Mouse (Mus musculus): Measurements from ENCODE around the gene Gmeb1. TPM values are rescaled to one million over a fixed set of nuclear protein-coding genes. Genes with fewer than 3 reads are reported as not detected.

The Gmeb1 gene
- total RNA-seq, 4 experiments from 2014 or later, result 8.6 to 11.5 (median 9.1) TPM

DNA sequence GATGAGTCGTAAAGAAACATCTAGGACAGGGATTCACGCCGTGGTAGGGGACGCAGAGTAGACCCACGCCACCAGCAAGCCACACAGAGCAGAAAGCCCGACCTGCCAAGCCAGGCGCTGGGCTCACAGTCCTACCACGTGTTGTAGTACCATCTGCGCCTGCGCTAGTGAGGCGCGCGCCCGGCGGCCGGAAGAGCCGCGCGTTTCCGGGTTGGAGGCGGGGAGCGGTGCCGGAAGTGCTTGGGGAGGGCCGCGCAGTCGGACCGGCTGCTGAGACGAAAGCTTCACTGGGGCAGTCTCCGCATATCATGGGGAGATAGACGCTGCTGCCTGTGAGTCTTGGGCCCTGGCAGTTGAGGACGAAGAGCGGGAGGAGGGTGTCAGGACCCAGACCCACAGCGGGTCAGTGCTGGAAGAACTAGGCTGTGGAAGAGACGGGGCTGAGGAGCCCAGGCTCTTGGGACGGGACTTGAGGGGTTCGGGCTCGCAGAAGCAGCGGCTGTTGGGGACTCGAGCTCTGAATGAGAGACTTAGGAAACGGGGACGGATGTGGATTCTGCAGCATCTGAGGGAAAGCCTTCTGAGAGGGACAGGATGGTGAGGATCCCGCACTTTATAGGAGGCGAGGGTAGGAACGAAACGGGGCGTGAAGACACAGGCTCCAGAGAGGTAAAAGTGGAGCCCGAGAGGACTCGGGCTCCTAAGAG, 12.9 kb upstream of the Gmeb1 start, which contains the start of gene Taf12:
Gene Taf12 (plus strand): TSS at position 220 of the 707 bp plus-strand sequence.
- DNase-seq (ENCODE audit: low spot score), result peak; percentile 91

- no peak for DNase-seq (ENCODE audit: low spot score)
Observed at GRCm38 (mm10) chr4:132273166-132273565, 11.8 kb upstream of the Gmeb1 start.

GRCm38 (mm10) chr4:132269740-132270560, 8.5 kb upstream of the Gmeb1 start:
- DNase-seq (ENCODE audit: low spot score), result peak; percentile 89

DNA sequence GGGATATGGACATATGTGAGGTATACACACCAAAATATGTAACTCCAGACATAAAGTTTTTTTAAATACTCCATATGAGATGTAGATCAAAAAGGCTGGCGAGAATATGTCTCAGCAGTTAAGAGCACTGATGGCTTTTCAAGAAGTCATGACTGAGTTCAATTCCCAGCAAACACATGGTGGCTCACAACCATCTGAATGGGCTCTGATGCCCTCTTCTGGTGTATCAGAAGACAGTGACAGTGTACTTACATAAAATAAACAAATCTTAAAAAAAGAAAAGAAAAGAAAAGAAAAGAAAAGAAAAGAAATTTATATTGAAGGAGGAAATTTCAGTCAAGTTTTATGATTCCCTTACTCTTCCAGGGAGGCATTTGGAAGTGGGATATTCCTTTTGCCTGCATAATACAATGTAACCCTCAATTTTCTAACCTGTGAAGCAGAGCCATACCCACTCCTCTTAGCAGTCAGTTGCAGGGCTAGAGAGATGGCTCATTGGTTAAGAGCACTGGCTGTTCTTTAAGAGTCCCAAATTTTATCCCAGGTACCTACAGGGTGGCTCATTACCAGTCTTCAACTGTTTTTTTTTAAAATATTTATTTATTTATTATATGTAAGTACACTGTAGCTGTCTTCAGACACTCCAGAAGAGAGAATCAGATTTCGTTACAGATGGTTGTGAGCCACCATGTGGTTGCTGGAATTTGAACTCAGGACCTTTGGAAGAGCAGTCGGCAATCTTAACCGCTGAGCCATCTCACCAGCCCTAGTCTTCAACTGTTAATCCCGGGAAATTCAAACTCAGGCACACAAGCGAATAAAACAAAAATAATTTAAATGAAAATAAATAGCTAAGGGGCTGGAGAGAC, 7.7 kb upstream of the Gmeb1 start:
- DNase-seq (ENCODE audit: low spot score), result no peak

DNA sequence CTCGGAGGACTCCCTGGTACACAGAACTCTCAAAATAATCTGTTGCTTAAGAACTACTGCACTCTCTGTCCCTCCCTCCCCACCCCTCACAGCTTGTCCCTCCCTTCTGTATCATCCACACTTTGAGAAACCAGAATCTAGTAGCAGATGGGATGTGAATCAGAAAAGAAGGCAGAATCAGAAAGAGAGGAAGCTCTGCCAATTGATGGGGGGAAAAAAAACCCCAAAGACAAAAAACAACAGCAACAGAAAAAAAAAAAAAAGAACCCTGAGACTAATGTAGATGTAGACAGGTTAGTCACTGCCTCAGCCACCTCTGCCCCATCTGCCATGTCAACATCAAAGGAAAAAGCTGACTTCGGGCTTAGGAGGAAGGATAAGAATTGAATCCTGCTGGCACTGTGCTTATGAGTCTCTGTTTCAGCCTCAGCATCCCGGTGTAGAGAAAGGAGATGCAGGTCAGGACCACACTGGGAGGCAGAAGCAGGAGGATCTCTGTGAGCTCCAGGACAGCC, 5.5 kb upstream of the Gmeb1 start:
- no peak for DNase-seq (ENCODE audit: low spot score)

GRCm38 (mm10) chr4:132263313-132263712, 1.9 kb upstream of the Gmeb1 start:
- no peak for DNase-seq (ENCODE audit: low spot score)

DNA sequence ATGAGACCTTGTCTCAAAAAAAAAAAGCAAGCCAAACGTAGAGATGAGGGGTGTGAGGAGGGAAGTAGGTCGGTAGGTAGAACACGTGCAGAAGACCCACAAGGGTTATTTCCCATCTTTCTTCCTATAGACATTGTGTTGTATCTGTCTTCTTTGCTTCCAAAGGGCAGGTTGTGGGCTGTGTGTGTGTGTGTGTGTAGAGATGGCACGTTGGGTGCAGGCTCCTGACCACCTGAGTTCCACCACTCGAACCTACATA, 885 bp upstream of the Gmeb1 start:
- DNase-seq (ENCODE audit: low spot score), result no peak

GRCm38 (mm10) chr4:132260404-132261379, 710 bp downstream of the Gmeb1 start:
- DNase-seq (ENCODE audit: low spot score), result peak; percentile 25

DNA sequence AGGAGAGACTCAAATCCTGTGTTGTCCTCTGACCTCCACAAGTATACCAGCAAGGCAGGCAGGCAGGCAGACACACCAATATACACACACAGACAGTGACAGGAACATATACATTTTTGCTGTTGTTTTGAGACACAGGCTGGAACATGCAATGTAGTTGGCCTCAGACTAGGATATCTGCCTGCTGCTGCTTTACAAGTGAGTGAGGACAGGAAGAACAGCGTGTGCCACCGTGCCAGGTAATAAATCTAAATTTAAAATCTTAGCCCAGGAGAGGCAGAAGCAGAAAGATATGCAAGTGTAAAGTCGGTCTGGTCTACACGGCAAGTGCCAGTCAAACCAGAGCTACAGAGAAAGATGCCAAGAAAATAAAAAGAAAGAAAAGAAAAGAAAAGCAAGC, 2.2 kb downstream of the Gmeb1 start:
- DNase-seq (ENCODE audit: low spot score), result peak; percentile 14

DNA sequence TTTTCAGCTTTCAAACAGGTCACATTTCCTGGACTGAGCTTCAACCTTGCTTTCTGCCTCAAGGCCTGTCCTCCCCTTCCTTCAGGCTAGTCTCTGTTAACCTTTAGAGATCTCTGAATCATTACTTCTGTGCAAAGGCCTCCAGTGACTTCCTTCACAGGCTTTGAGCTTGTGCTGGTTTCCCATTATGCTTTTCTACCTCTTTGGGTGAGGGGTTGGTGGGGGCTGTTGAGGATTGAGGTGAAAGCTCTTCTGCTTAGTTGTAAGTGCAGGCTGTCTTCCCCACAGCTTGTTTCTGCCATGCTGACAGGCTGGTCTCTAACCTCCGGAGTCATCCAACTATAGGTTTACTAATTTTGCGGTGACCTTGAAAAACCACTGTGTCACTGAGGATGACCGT, 5.0 kb downstream of the Gmeb1 start:
- no peak for DNase-seq (ENCODE audit: low spot score)

DNA sequence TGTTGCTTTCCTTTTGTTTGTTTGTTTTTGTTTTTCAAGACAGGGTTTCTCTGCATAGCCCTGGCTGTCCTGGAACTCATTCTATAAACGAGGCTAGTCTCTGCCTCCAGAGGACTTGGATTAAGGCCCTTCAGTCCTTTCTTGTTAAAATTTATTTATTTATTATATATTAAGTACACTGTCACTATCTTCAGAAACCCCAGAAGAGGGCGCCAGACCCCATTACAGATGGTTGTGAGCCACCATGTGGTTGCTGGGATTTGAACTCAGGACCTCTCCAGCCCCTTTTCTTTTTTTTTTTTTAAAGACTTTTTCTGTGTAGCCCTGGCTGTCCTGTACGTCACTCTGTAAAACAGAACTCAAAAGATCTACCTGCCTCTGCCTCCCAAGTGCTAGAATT, 6.4 kb downstream of the Gmeb1 start:
- DNase-seq (ENCODE audit: low spot score), result no peak

DNA sequence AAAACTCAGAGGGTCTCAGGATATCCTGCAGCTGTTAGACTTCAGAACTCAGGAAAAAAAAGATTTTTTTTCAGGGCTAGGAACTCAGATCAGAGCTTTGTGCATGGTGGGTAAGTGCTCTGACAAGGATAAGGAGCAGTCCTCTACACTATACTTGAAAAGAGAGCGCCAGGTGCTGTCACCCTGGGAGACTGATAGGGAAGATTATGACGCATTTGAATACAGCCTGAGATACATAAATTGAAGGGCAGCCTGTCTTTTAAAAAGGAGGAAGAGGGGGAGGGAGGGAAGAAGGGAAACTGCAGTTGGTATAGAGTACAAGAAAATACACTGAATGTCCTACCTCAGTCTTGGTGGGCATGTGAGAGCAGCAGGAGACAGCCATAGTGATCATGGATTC, 7.8 kb downstream of the Gmeb1 start:
- no peak for DNase-seq (ENCODE audit: low spot score)

GRCm38 (mm10) chr4:132253128-132253527, 8.3 kb downstream of the Gmeb1 start:
- DNase-seq (ENCODE audit: low spot score), result no peak

DNA sequence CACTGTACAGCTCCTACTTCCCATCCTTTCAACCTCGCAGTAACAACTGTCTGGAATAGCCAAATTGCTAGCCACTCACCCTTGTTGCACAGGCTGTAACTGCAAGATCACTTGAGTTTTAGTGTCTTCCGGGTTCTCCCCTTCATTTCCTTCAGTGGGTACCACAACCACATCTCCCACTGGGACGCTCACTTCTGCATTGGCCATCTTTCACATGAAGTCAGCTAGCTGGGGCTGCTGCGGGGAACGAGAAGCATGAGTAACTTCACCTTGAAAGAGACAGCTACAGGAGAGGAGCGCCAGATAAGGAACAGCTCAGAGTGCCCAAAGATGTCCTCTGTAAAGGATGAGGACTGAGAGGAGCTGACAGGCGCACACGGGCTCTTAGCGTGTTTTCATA, 9.8 kb downstream of the Gmeb1 start:
- no peak for DNase-seq (ENCODE audit: low spot score)

- peak; percentile 32 for DNase-seq (ENCODE audit: low spot score)
Observed at GRCm38 (mm10) chr4:132247451-132247997, 13.9 kb downstream of the Gmeb1 start.

- no peak for DNase-seq (ENCODE audit: low spot score)
Observed at GRCm38 (mm10) chr4:132245643-132246042, 15.8 kb downstream of the Gmeb1 start.

GRCm38 (mm10) chr4:132241208-132241607, 20.2 kb downstream of the Gmeb1 start:
- DNase-seq (ENCODE audit: low spot score), result no peak

DNA sequence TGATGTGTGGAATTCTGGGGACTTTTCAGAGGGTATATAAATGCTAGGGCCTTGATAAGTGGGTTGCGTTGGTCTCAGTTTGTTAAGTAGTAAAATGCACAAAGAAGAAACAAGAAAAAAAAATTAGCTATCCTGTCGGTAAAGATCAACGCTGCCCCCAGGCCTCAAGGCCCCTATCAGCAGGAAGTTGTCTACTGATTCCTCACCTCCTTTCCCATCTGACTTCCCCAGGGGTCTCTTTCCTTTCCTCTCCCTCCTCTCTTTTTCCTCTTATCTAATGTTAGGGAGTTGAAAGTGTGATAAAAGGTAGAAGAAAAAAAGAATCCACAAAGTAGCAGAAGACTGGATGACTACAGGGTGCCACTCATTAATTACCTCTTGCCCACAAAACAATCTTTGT, 21.0 kb downstream of the Gmeb1 start:
- DNase-seq (ENCODE audit: low spot score), result no peak

GRCm38 (mm10) chr4:132238356-132238755, 23.0 kb downstream of the Gmeb1 start:
- no peak for DNase-seq (ENCODE audit: low spot score)

- no peak for DNase-seq (ENCODE audit: low spot score)
Observed at GRCm38 (mm10) chr4:132234710-132235109, 26.7 kb downstream of the Gmeb1 start.

GRCm38 (mm10) chr4:132230422-132230821, 31.0 kb downstream of the Gmeb1 start:
- DNase-seq (ENCODE audit: low spot score), result no peak

All from heart, adult 8-10 months (tissue).